Mouse (Mus musculus) liver, adult 2 months (tissue): ENCODE results near the gene Mok.

Experiments used
- CTCF ChIP-seq: fragments of 200-500 bp; IDR thresholded peaks from 2 replicates; pipeline ENCODE4 v1.5.1; 2011; ENCODE audit warnings: low read depth, low read length, control low read depth
- POLR2A ChIP-seq: fragments of 200-500 bp; IDR thresholded peaks from 2 replicates; pipeline ENCODE4 v1.6.1; 2011; ENCODE audit warnings: low read length, control low read depth; ENCODE audit not compliant: insufficient read depth; ENCODE audit errors: extremely low read depth

- TF ChIP-seq CTCF (no peak), POLR2A (no peak)
Measured at GRCm38 (mm10) chr12:110864008-110864407, 23.3 kb upstream of the Mok start.
